Mouse (Mus musculus): ENCODE results near the gene Arid5b. TPM values are rescaled to one million over a fixed set of nuclear protein-coding genes. Genes with fewer than 3 reads are reported as not detected.
"Not testable (repeated sequence)": the region's sequence is repeated elsewhere in the genome, so short reads cannot be mapped to it uniquely, and the experiment has no call there.

Arid5b gene
- total RNA-seq, 4 experiments from 2014 or later, result 25.3 to 27.5 (median 26.4) TPM

- no peak for DNase-seq (ENCODE audit: low spot score in 2 of 2)
These were observed 163.6 kb downstream of the Arid5b start for GRCm38 (mm10) chr10:68114955-68115354.

DNA sequence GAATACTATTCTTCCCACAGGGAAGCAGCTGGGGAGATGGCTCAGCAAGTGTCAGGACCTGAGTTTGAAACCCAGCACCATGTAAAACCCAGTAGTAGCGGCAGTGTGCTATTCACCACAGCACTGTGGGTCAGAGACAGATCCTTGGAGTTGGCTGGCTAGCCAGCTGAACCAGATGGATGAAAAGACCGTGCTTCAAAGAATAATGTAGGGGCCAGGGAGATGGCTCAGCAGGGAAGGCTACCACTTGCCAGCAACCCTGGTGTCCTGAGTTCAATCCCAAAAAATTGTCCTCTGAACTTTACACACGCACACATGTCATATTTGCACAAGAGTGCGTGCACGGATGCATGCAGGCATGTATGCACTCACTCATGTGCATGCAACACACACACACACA lies 164.9 kb downstream of the Arid5b start:
- no peak for DNase-seq (ENCODE audit: low spot score in 2 of 2)

- no peak for DNase-seq (ENCODE audit: low spot score in 2 of 2)
These were observed 165.6 kb downstream of the Arid5b start for GRCm38 (mm10) chr10:68112983-68113382.

DNA sequence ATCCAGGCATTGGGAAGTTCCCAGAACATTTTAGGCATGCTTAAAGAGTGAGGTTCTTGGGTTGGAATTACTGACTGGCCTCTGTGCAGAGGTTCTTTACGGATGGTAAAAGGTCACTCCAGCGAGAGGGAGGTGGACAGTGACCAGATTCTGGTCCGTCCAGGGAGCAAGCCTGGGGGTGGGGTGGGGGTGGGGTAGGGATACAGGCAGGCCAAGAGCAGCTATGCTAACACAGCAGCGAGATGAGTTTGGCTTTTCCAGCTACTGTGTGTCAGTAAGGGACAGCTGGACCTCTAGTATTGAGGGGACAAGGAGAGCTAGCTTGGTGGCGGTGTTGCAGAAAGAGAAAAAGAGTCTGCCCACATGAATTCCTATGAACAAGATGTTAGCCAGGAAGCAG lies 167.9 kb downstream of the Arid5b start:
- DNase-seq (ENCODE audit: low spot score in 2 of 2), result no peak

DNA sequence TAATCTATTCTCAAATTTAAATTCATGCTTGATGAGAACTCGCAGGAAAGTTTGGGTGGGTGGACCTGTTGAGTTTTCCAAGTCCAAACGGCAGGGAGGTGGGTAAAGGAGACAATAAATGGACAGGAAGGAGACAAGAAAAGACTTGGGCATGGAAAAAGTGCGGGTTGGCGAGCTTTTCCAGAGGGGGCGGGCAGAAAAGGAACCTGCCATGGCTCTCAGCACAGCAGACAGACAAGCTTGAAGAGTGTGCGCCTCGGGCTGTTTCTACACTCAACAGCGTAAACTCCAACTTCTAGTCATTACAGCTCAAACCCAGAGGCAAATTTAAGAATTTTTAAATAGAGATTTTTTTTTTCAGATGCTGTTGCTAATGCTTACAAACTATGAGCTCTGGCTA lies 168.4 kb downstream of the Arid5b start:
- no peak for DNase-seq (ENCODE audit: low spot score in 2 of 2)

DNA sequence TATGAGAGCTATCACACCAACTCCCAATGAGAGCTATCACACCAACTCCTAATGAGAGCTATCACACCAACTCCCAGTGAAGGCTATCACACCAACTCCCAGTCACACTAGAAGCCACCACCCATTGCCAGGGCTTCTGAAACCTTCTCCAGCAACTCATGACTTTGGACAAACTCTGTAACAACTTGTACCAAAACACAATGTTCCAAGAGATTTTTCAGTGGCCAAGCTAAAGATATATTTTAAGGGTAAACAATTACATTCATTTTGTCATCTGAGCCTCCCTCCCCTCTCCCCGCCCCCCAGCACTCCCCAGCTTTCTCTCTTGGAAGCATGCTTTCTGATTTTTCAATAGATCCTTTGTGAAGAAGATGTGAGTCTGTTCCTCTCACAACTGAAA lies 168.9 kb downstream of the Arid5b start:
- no peak for DNase-seq (ENCODE audit: low spot score in 2 of 2)

GRCm38 (mm10) chr10:68107716-68108115 lies 170.8 kb downstream of the Arid5b start:
- no peak for DNase-seq (ENCODE audit: low spot score in 2 of 2)

- no peak for DNase-seq (ENCODE audit: low spot score in 2 of 2)
These were observed 172.1 kb downstream of the Arid5b start for GRCm38 (mm10) chr10:68106351-68106950.

DNA sequence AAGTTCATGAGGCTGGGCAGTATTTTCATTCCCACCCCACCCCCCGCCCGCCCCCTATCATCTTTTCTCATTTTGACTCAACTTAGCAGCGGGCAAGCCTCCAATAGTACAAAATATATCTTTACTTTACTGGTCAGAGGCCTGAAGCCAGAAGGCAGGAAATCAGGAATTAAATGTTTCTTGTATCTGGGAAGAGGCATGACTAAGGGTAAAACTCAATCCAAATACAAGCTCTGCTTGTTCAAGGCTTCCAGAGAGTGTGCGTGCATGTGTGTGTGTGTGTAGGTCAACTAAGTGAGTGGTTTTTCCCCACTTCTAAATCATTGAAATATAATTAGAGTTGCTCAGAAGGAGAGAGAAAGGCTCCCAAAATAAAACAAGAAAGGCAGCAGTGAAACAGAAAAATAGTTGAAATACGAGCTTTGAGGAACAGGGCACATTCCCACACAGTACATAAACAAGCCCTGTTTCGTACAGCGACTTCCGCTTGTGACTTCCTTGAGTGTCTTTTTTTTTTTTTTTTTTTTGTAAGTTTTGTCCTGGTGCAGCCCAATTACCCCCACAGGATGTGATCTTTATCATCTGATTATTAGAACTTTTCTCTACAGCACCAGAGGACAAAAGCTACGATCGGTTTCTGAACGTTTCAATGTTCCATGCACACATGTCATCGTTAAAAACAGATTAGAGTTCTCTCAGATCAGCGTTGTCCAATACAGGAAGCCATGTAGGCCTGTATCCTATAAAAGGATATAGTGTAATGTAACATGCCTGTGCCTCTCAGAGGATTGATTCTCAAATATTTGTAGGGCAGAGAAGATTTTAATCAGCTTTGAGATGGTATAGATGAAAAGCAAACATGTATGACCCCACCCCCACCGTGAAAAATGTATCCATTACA lies 173.4 kb downstream of the Arid5b start:
- DNase-seq (ENCODE audit: low spot score in 2 of 2), result no peak

- DNase-seq (ENCODE audit: low spot score in 2 of 2), result no peak
These were observed 174.1 kb downstream of the Arid5b start for GRCm38 (mm10) chr10:68104481-68104880.

DNA sequence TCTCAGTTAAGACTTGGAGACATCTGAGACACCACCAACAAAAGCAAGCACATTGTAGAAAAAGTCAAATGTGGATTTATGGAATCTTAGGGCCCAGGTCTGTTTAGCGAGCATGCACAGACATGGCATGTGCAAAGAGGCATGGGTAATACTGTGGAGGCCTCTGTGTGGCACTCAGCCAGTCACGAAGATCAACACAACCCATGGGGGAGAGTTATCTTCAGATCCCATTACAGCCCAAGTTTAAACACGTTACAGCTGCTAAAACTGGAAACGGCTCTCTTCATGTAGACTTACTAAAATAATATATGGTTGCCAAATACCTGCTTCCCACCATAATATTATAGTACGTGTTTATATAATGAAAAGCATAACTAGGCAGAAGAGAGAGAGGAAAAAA lies 174.6 kb downstream of the Arid5b start:
- DNase-seq (ENCODE audit: low spot score in 2 of 2), result no peak

DNA sequence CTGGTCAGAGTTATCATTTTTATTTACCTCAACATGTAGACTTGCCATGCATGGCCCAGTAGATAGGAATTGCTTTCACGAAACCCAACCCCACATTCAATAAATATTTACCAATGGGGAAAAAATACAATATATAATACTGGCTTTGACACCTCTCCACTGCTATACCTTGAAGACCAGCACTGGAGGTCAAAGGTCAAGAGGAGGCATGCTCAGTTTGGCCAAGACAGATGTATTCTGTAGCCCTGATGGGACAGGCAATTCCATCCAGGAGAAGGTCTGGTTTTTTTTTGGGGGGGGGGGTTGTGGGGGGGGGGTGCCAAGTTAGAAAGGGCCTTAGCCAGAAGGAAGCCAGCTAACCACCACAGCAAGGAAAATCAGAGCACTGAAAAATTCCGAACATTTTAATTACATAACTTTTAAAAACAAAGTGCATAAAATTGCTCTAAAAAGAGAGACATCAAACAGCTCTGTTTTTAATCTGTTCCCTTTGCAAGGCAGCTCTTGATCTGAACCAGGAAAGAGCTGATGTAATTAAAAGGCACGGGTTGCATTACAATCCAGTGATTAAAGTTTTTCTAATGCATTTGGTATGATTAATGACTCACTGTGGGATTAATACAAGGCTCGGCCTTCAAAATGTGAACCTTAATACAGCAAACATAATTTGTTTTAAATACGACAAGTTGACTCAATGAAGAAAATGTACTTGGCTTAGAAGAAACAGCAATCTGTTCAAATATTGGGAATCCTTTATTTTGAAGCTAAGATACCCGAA lies 175.3 kb downstream of the Arid5b start:
- no peak for DNase-seq (ENCODE audit: low spot score in 2 of 2)

DNA sequence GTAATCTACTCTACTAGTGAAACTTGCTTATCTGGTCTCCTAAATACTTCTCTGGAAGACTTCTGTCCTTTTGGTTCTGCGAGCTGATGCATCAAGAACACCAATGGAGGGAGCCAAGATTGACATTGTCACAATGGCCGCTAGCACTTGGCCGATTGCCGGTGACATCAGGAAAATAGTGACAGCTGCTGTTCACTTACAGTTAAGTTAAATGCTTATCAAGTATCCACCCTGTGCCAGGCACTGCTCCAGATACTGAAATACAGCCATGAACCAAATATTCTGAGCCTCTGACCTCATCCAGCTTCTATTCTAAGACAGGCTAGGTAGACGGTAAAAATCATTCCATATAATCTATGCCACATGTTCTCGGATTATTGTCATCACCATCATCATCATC lies 176.0 kb downstream of the Arid5b start:
- no peak for DNase-seq (ENCODE audit: low spot score in 2 of 2)

DNA sequence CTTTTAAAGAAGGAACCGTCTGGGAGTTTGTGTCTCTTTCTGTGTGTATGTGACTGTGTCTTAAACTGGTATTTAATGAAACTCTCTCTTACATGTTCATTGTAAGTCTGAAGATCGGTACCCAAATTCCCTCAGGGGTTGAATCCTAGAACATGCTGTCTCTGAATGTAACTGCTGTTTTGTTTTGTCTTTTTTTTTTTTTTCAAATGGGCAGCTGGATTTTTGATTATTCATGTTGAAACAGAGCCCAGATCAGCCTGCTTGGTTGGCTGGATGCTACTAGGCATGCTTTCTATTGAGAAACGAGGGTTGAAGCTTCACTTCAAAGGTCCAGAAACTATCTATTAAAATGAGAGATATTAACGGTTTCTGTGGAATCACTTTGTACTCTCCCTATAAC lies 177.3 kb downstream of the Arid5b start:
- DNase-seq (ENCODE audit: low spot score in 2 of 2), result no peak

DNA sequence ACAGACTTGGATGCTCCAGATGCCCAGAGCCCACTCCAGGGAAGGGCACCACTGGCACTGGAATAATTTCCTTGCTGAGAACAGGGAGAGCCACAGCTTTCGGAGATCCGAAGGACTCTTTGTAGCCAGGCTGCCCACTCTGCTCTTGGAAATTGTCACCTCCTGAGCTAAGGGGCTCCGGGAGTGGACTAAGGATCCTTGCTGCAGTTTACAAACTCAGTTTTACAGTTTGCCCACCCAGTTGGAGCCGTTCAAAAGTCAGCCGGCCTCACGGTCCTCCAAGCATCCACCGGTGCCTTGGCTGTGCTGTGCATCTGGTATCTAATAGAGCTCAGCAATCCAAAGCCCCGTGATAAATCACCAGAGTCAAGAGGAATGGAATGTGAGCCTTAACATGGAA lies 178.0 kb downstream of the Arid5b start:
- no peak for DNase-seq (ENCODE audit: low spot score in 2 of 2)

- not testable (repeated sequence) for DNase-seq (ENCODE audit: low spot score in 2 of 2)
These were observed 178.7 kb downstream of the Arid5b start for GRCm38 (mm10) chr10:68099801-68100200.

DNA sequence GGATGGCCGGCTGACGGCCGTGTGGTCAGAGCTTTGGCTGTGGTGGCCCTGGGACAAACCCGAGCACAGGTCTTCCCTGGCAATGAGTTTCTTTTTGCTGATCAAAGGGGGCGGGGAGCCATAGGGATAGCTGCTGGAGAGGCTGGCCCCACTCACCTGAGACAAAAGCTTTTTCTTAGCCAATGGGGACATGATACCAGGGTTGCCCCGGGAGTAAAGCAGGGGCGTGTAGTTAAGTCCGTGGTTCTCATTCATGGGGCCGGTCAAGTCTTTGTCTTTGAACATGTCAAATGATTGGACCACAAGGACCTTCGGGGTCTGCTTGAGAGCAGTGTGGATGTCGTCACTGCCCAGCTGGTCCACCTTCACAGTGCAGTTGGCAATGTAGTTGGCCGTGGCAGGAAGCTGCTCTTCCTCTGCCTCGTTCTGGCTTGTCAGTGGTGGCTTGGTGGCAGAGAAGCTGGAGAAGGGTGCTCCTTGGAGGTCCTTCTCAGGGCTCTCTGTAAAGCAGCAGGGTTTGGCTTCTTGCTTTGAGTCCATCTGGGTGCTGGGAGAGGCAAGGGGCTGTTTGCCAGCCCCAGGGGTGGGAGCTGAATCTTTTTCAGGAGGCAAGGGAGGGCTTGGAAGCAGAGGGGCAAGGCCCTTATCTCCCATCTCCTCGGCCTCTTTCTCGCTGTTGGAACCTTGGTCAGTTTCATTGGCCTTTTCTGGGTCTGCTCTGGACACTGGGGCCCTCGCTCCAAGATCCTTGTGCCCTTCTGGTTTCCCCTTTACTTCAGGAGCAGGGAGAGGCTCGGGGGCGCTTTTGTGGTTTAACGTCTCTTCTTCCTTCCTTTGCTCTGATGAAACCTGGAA lies 180.5 kb downstream of the Arid5b start:
- no peak for DNase-seq (ENCODE audit: low spot score in 2 of 2)

- no peak for DNase-seq (ENCODE audit: low spot score in 2 of 2)
These were observed 182.1 kb downstream of the Arid5b start for GRCm38 (mm10) chr10:68096395-68096794.

- no peak for DNase-seq (ENCODE audit: low spot score in 2 of 2)
These were observed 183.4 kb downstream of the Arid5b start for GRCm38 (mm10) chr10:68095136-68095535.

GRCm38 (mm10) chr10:68093496-68093895 lies 185.0 kb downstream of the Arid5b start:
- no peak for DNase-seq (ENCODE audit: low spot score in 2 of 2)

DNA sequence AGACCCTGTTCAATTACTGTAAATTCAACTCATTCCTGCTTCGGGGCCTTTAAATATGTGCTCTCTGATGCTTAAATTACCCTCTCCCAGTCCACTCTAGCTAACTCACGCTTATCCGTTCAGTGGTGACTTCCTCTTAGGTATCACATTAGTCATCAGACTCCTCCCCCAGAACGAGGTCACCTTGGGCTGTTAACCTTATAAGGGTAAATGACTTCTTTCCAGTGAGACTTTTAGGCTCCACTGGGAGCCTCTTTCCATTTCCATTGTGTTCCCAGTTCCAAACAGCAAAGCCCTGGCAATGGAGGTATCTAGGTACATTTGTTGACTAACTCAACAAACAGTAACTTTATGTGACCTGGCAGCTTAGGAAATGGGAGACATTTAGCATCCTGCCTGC lies 186.7 kb downstream of the Arid5b start:
- no peak for DNase-seq (ENCODE audit: low spot score in 2 of 2)

Measured in layer of hippocampus, adult 8-10 months (tissue).